Mouse (Mus musculus) liver (tissue): ENCODE data around the gene Hes7.
"Not testable (repeated sequence)": the region's sequence is repeated elsewhere in the genome, so short reads cannot be mapped to it uniquely, and the experiment has no call there.

Experiments used
- DNase-seq: peaks from one replicate; pipeline ENCODE4 v3.0.0-alpha.2; 2020; ENCODE audit warnings: mixed read lengths

Gene Hes7

GRCm38 (mm10) chr11:69088103-69088855, 31.9 kb upstream of the Hes7 start, which contains the start of gene Vamp2:
Gene Vamp2, plus strand, starts transcription at chr11:69088490.
- peak; percentile 89 for DNase-seq

GRCm38 (mm10) chr11:69088856-69089615, 31.2 kb upstream of the Hes7 start:
- DNase-seq, result peak; percentile 74

GRCm38 (mm10) chr11:69089616-69090290, 30.5 kb upstream of the Hes7 start:
- no peak for DNase-seq

- DNase-seq, result no peak
Observed at GRCm38 (mm10) chr11:69090367-69090766, 29.8 kb upstream of the Hes7 start.

GRCm38 (mm10) chr11:69091566-69092385, 28.4 kb upstream of the Hes7 start:
- DNase-seq, result no peak

GRCm38 (mm10) chr11:69092386-69092751, 27.8 kb upstream of the Hes7 start:
- DNase-seq, result peak; percentile 88

GRCm38 (mm10) chr11:69092871-69093270, 27.3 kb upstream of the Hes7 start:
- DNase-seq, result no peak

GRCm38 (mm10) chr11:69093856-69094255, 26.3 kb upstream of the Hes7 start:
- not testable (repeated sequence) for DNase-seq

- peak; percentile 98 for DNase-seq
Observed at GRCm38 (mm10) chr11:69094697-69095429, 25.3 kb upstream of the Hes7 start, which contains the start of gene Per1. Gene Per1, plus strand, starts transcription at chr11:69095217.

GRCm38 (mm10) chr11:69095511-69096231, 24.5 kb upstream of the Hes7 start:
- peak; percentile 54 for DNase-seq

- no peak for DNase-seq
Observed at GRCm38 (mm10) chr11:69096360-69096986, 23.7 kb upstream of the Hes7 start.

GRCm38 (mm10) chr11:69096987-69097900, 23.0 kb upstream of the Hes7 start:
- DNase-seq, result peak; percentile 96

GRCm38 (mm10) chr11:69098039-69098761, 22.0 kb upstream of the Hes7 start:
- no peak for DNase-seq

GRCm38 (mm10) chr11:69098762-69099091, 21.5 kb upstream of the Hes7 start:
- peak; percentile 97 for DNase-seq

GRCm38 (mm10) chr11:69099177-69099914, 20.9 kb upstream of the Hes7 start:
- peak; percentile 39 for DNase-seq

GRCm38 (mm10) chr11:69099915-69100345, 20.3 kb upstream of the Hes7 start:
- peak; percentile 91 for DNase-seq

GRCm38 (mm10) chr11:69100639-69101360, 19.4 kb upstream of the Hes7 start:
- no peak for DNase-seq
